Mouse (Mus musculus) gastrocnemius, postnatal 25 days (tissue): ENCODE data around the gene Tead1. TPM values are rescaled to one million over a fixed set of nuclear protein-coding genes. Genes with fewer than 3 reads are reported as not detected.

Source experiments
- DNase-seq: peaks from one replicate; pipeline ENCODE4 v3.0.0; 2022
- total RNA-seq, 2 experiments: library from RNA; stranded (reverse); gene quantifications; 1 replicate in 1 of 2; 2 replicates in 1 of 2; pipeline ENCODE4 v1.2.3; 2021

Gene Tead1
- total RNA-seq, 2 experiments from 2014 or later, result 159 to 210 TPM

GRCm38 (mm10) chr7:112819833-112820232, 140.7 kb downstream of the Tead1 start:
- no peak for DNase-seq

GRCm38 (mm10) chr7:112822879-112823278, 143.8 kb downstream of the Tead1 start:
- no peak for DNase-seq

GRCm38 (mm10) chr7:112823621-112824020, 144.5 kb downstream of the Tead1 start:
- DNase-seq, result no peak

GRCm38 (mm10) chr7:112825339-112825781, 146.2 kb downstream of the Tead1 start:
- DNase-seq, result no peak

- peak; percentile 70 for DNase-seq
Measured at GRCm38 (mm10) chr7:112826114-112826911, 147.2 kb downstream of the Tead1 start.

- no peak for DNase-seq
Measured at GRCm38 (mm10) chr7:112828016-112828695, 149.0 kb downstream of the Tead1 start.

- DNase-seq, result no peak
Measured at GRCm38 (mm10) chr7:112828696-112829022, 149.5 kb downstream of the Tead1 start.

- no peak for DNase-seq
Measured at GRCm38 (mm10) chr7:112830946-112831345, 151.8 kb downstream of the Tead1 start.

GRCm38 (mm10) chr7:112831446-112831845, 152.3 kb downstream of the Tead1 start:
- DNase-seq, result no peak

GRCm38 (mm10) chr7:112833132-112833531, 154.0 kb downstream of the Tead1 start:
- DNase-seq, result no peak

- no peak for DNase-seq
Measured at GRCm38 (mm10) chr7:112836076-112836475, 157.0 kb downstream of the Tead1 start.

GRCm38 (mm10) chr7:112838131-112838530, 159.0 kb downstream of the Tead1 start:
- DNase-seq, result no peak

- no peak for DNase-seq
Measured at GRCm38 (mm10) chr7:112840351-112840750, 161.2 kb downstream of the Tead1 start.

- no peak for DNase-seq
Measured at GRCm38 (mm10) chr7:112840890-112841289, 161.8 kb downstream of the Tead1 start.

GRCm38 (mm10) chr7:112841484-112841883, 162.4 kb downstream of the Tead1 start:
- DNase-seq, result no peak

GRCm38 (mm10) chr7:112841886-112842285, 162.8 kb downstream of the Tead1 start:
- DNase-seq, result no peak

- no peak for DNase-seq
Measured at GRCm38 (mm10) chr7:112851281-112851744, 172.2 kb downstream of the Tead1 start.

- no peak for DNase-seq
Measured at GRCm38 (mm10) chr7:112852149-112852839, 173.2 kb downstream of the Tead1 start.

GRCm38 (mm10) chr7:112853857-112854256, 174.7 kb downstream of the Tead1 start:
- no peak for DNase-seq

GRCm38 (mm10) chr7:112854516-112854915, 175.4 kb downstream of the Tead1 start:
- no peak for DNase-seq

GRCm38 (mm10) chr7:112855419-112855818, 176.3 kb downstream of the Tead1 start:
- DNase-seq, result no peak

GRCm38 (mm10) chr7:112856121-112856571, 177.0 kb downstream of the Tead1 start:
- peak; percentile 49 for DNase-seq

GRCm38 (mm10) chr7:112856583-112856982, 177.5 kb downstream of the Tead1 start:
- no peak for DNase-seq
